Mouse (Mus musculus) liver, embryonic 12.5 days (tissue): ENCODE results near the gene Patj. TPM values are rescaled to one million over a fixed set of nuclear protein-coding genes. Genes with fewer than 3 reads are reported as not detected.

Experiments used
- ATAC-seq: fragments of 200-750 bp; cut with Nextera tagmentation; 2 replicates; pipeline ENCODE4 v1.8.0; 2017; ENCODE audit warnings: moderate number of reproducible peaks, mild to moderate bottlenecking, moderate library complexity
- H3K27ac ChIP-seq: fragments of 300-500 bp; sonication (generic); 2 replicates; pipeline ENCODE4 v1.5.1; 2016; ENCODE audit warnings: mild to moderate bottlenecking
- H3K27me3 ChIP-seq: fragments of 300-500 bp; sonication (generic); replicated peaks from 2 replicates; pipeline ENCODE4 v1.6.1; 2016; ENCODE audit warnings: mild to moderate bottlenecking, moderate library complexity
- H3K36me3 ChIP-seq: fragments of 300-500 bp; sonication (generic); 2 replicates; pipeline ENCODE4 v1.6.1; 2016; ENCODE audit warnings: mild to moderate bottlenecking, moderate library complexity
- H3K4me1 ChIP-seq: fragments of 300-500 bp; sonication (generic); 2 replicates; pipeline ENCODE4 v1.6.1; 2016
- H3K4me2 ChIP-seq: fragments of 300-500 bp; sonication (generic); 2 replicates; pipeline ENCODE4 v1.6.1; 2016; ENCODE audit warnings: mild to moderate bottlenecking, moderate library complexity
- H3K4me3 ChIP-seq: fragments of 300-500 bp; sonication (generic); 2 replicates; pipeline ENCODE4 v1.5.1; 2016; ENCODE audit warnings: mild to moderate bottlenecking, moderate library complexity
- H3K9ac ChIP-seq: fragments of 300-500 bp; sonication (generic); 2 replicates; pipeline ENCODE4 v1.6.1; 2016; ENCODE audit warnings: mild to moderate bottlenecking, moderate library complexity
- H3K9me3 ChIP-seq: fragments of 300-500 bp; sonication (generic); replicated peaks from 2 replicates; pipeline ENCODE4 v1.6.1; 2016; ENCODE audit warnings: mild to moderate bottlenecking, moderate library complexity
- WGBS: fragments of 180-500 bp; shearing (Covaris S2); methylation state at CpG from one replicate; pipeline ENCODE4 v1.1.7; 2016; ENCODE audit not compliant: insufficient replicate concordance; 5-methylcytosine and 5-hydroxymethylcytosine counted together
- microRNA-seq: library from miRNA; unstranded; fragments of <30 nt; microRNA quantifications from one replicate; pipeline ENCODE4, GENCODE M21; 2017
- polyA plus RNA-seq: library from polyadenylated mRNA; unstranded; fragments of >200 nt; fragmentation: Nextera tagmentation; extraction: Ambion mirVana; gene quantifications from 2 replicates; pipeline ENCODE4 v1.2.1, GENCODE M21; 2016

Gene Patj
- polyA plus RNA-seq, 1 experiment from 2014 or later = 2.4 TPM

DNA sequence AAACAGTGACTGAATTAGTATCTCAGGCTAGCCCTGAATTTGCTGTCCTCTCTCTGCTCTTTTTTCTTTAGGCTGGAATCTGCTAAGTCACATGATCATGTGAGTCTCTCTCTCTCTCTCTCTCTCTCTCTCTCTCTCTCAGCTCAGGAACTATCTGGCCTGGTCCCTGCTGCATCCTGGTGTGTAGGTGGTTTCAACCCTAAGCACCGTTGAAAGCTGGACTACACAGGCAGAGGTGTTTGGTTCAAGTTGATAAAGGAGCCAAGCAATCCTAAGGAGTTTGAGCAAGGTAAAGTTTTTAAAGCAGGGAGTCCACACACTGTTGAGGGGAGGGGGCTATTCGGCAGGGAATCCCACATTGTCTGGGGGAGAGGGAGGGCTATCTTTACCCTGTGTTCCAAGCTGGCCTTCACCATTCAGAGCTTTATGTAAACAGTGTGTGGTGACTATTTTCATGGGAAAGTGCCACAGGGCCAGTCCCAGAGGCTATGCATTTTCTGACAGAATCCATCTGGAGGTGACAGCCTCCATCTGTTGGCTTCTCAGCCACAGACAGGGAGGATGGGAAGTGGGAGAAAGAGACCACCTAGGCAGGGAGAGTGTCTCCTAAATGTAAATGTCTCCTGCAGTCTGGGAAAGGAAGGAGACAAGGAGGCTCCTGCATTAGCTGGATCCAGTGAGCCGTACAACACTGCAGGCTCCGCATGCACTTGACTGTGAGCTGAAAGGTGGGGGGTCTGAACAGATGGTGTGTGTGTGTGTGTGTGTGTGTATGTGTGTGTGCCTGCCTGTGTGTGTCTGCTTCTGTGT is 362.6 kb downstream of the Patj start:
- Histone ChIP-seq H3K4me1 (no peaks in the 10 kb centered on the region), H3K36me3 (no peaks in the 10 kb centered on the region), H3K4me2 (no peak overlapping the region), H3K4me3 (no peak overlapping the region), H3K27ac (no peak overlapping the region), H3K27me3 (no peaks in the 10 kb centered on the region), H3K9me3 (no peaks in the 10 kb centered on the region), H3K9ac (no peak overlapping the region)
- ATAC-seq = no peak
- 55% methylated on average over 4 of the region's 4 CpGs for whole genome bisulfite sequencing

GRCm38 (mm10) chr4:98758872-98759518 is 363.4 kb downstream of the Patj start:
- Histone ChIP-seq H3K27ac (no peak overlapping the region), H3K36me3 (no peaks in the 10 kb centered on the region), H3K9me3 (no peaks in the 10 kb centered on the region), H3K9ac (no peak overlapping the region), H3K4me3 (no peak overlapping the region), H3K4me2 (no peak overlapping the region), H3K27me3 (no peaks in the 10 kb centered on the region), H3K4me1 (no peaks in the 10 kb centered on the region)
- 59% methylated on average over 3 of the region's 3 CpGs for WGBS
- no peak for ATAC-seq

GRCm38 (mm10) chr4:98767134-98768133 is 371.8 kb downstream of the Patj start:
- Histone ChIP-seq H3K9me3 (no peaks in the 10 kb centered on the region), H3K9ac (no peak overlapping the region), H3K4me2 (no peak overlapping the region), H3K4me1 (no peaks in the 10 kb centered on the region), H3K4me3 (no peak overlapping the region), H3K27ac (no peak overlapping the region), H3K36me3 (no peaks in the 10 kb centered on the region), H3K27me3 (no peaks in the 10 kb centered on the region)
- WGBS = 68% methylated on average over 14 of the region's 14 CpGs
- ATAC-seq = no peak

Small RNA genes lying within 50 kb of the gene (microRNA-seq; reads per million reads assigned to microRNA genes)
- gene Gm22625 = not detected
- gene Gm26154 = not detected

Other genes with a start within 250 kb of the Patj start
- 33.8 and 38.4 TPM in 2 replicates for gene Tm2d1, start 12.5 kb upstream of the Patj start, polyA plus RNA-seq